Mouse (Mus musculus) lung, adult 2 months (tissue): ENCODE measurements around the gene Ecsit. TPM values are rescaled to one million over a fixed set of nuclear protein-coding genes. Genes with fewer than 3 reads are reported as not detected.
A peak's percentile ranks its signal among the peaks of the same experiment; 100 is the strongest.

ENCODE experiments used
- DNase-seq: peaks from one replicate; pipeline ENCODE4 v3.0.0; 2022
- H3K4me1 ChIP-seq: fragments of 200-500 bp; 2 replicates; pipeline ENCODE4 v1.6.1; 2011; ENCODE audit warnings: low read length; ENCODE audit not compliant: control insufficient read depth, insufficient read depth
- H3K4me3 ChIP-seq: fragments of 200-500 bp; replicated peaks from 2 replicates; pipeline ENCODE3; 2011; ENCODE audit warnings: low read depth, mild to moderate bottlenecking, control low read depth, low read length; ENCODE audit errors: extremely low read depth
- CTCF ChIP-seq: fragments of 200-500 bp; IDR thresholded peaks from 2 replicates; pipeline ENCODE4 v1.5.1; 2011; ENCODE audit warnings: mild to moderate bottlenecking, low read length, control low read depth; ENCODE audit not compliant: insufficient read depth
- POLR2A ChIP-seq: fragments of 200-500 bp; IDR thresholded peaks from 2 replicates; pipeline ENCODE4 v1.6.1; 2011; ENCODE audit warnings: low read depth, mild to moderate bottlenecking, control low read depth, low read length, borderline replicate concordance; ENCODE audit errors: extremely low read depth
- WGBS: fragments of 180-500 bp; shearing (Covaris S2); methylation state at CpG from one replicate; pipeline ENCODE4 v1.1.7; 2018; 5-methylcytosine and 5-hydroxymethylcytosine counted together
- polyA plus RNA-seq: library from polyadenylated mRNA; depleted of rRNA; stranded (reverse); fragments of >200 nt; gene quantifications from 2 replicates; pipeline ENCODE4 v1.2.3, GENCODE M21; 2012

Gene Ecsit
- polyA plus RNA-seq, 1 experiment: 36.4 TPM

- TF ChIP-seq CTCF (no peak), POLR2A (no peak)
- DNase-seq: no peak
- 68% methylated on average over 9 of the region's 9 CpGs for WGBS
- peaks cover 4% of the 10 kb centered on the region for H3K4me1 ChIP-seq
- H3K4me3 ChIP-seq: no peak overlapping the region
Measured at GRCm38 (mm10) chr9:22056303-22056910, 28.8 kb downstream of the Ecsit start.

GRCm38 (mm10) chr9:22055713-22056112, 29.5 kb downstream of the Ecsit start:
- no peak for DNase-seq
- 33% methylated on average over 29 of the region's 29 CpGs for WGBS
- Histone ChIP-seq H3K4me3 (no peak overlapping the region), H3K4me1 (peaks cover 4% of the 10 kb centered on the region)
- TF ChIP-seq POLR2A: no peak
- no peak for TF ChIP-seq CTCF

- TF ChIP-seq POLR2A (no peak; the same call in 1 of the 2 replicates), CTCF (peak; percentile 36; the same call in 1 of the 2 replicates)
- DNase-seq: peak; percentile 47
- Histone ChIP-seq H3K4me3 (no peak overlapping the region), H3K4me1 (peaks cover 4% of the 10 kb centered on the region)
- WGBS: 2% methylated on average over 32 of the region's 32 CpGs
Measured at GRCm38 (mm10) chr9:22054411-22055076, 30.7 kb downstream of the Ecsit start.

- Histone ChIP-seq H3K4me3 (no peak overlapping the region), H3K4me1 (peaks cover 4% of the 10 kb centered on the region)
- 25% methylated on average over 6 of the region's 7 CpGs for WGBS
- TF ChIP-seq POLR2A (no peak), CTCF (no peak)
- no peak for DNase-seq
Measured at GRCm38 (mm10) chr9:22053657-22054056, 31.6 kb downstream of the Ecsit start.

- no peak for DNase-seq
- WGBS: 2% methylated on average over 27 of the region's 28 CpGs
- no peak for TF ChIP-seq POLR2A
- no peak for TF ChIP-seq CTCF
- peaks cover 4% of the 10 kb centered on the region for H3K4me1 ChIP-seq
- H3K4me3 ChIP-seq: no peak within 1 kb of the TSS
Measured at GRCm38 (mm10) chr9:22051958-22052254, 33.3 kb downstream of the Ecsit start, which contains the start of gene Elavl3. TSS of gene Elavl3 (minus strand) at chr9:22052023.

GRCm38 (mm10) chr9:22051161-22051957, 33.9 kb downstream of the Ecsit start:
- Histone ChIP-seq H3K4me1 (peaks cover 4% of the 10 kb centered on the region), H3K4me3 (no peak overlapping the region)
- 3% methylated on average over 67 of the region's 67 CpGs for WGBS
- no peak for DNase-seq
- TF ChIP-seq POLR2A: no peak
- no peak for TF ChIP-seq CTCF

- DNase-seq: peak; percentile 29
- no peak for TF ChIP-seq POLR2A
- H3K4me3 ChIP-seq: no peak overlapping the region
- H3K4me1 ChIP-seq: peaks cover 4% of the 10 kb centered on the region
- 2% methylated on average over 43 of the region's 43 CpGs for WGBS
Measured at GRCm38 (mm10) chr9:22050351-22050889, 34.8 kb downstream of the Ecsit start.

- peaks cover 4% of the 10 kb centered on the region for H3K4me1 ChIP-seq
- whole genome bisulfite sequencing: 59% methylated on average over 4 of the region's 4 CpGs
- no peak for TF ChIP-seq POLR2A
- no peak for TF ChIP-seq CTCF
- no peak overlapping the region for H3K4me3 ChIP-seq
- no peak for DNase-seq
Measured at GRCm38 (mm10) chr9:22049721-22050270, 35.4 kb downstream of the Ecsit start.

GRCm38 (mm10) chr9:22049315-22049714, 35.9 kb downstream of the Ecsit start:
- H3K4me1 ChIP-seq: peaks cover under 1% of the 10 kb centered on the region; the same call in 1 of the 2 replicates
- whole genome bisulfite sequencing: 70% methylated on average over 11 of the region's 11 CpGs
- DNase-seq: no peak
- no peak overlapping the region for H3K4me3 ChIP-seq
- TF ChIP-seq CTCF (no peak), POLR2A (no peak)
